Mouse (Mus musculus) erythroblast, adult 5-6 weeks (primary cell): ENCODE results near the gene Ccdc57. TPM values are rescaled to one million over a fixed set of nuclear protein-coding genes. Genes with fewer than 3 reads are reported as not detected.
A peak's percentile ranks its signal among the peaks of the same experiment; 100 is the strongest.

ENCODE experiments used
- ATAC-seq: replicated peaks from 2 replicates; pipeline ENCODE4 v1.8.0; 2016; ENCODE audit warnings: moderate number of reproducible peaks, mild to moderate bottlenecking, moderate TSS enrichment, inconsistent platforms; ENCODE audit not compliant: poor library complexity, low FRiP score, severe bottlenecking
- total RNA-seq, 2 experiments: library from RNA; stranded (forward) in 1 of 2; stranded (reverse) in 1 of 2; fragments of 150-400 nt in 1 of 2; fragments of 200-764, 138-1000 nt in 1 of 2; gene quantifications; 2 replicates each; pipeline versions ENCODE4 v1.2.3 to v1.2.4; 2015 to 2017; ENCODE audit warnings: low replicate concordance in 2 of 2

The Ccdc57 gene
- total RNA-seq, 2 experiments from 2014 or later, result 4.4 to 5.2 TPM

DNA sequence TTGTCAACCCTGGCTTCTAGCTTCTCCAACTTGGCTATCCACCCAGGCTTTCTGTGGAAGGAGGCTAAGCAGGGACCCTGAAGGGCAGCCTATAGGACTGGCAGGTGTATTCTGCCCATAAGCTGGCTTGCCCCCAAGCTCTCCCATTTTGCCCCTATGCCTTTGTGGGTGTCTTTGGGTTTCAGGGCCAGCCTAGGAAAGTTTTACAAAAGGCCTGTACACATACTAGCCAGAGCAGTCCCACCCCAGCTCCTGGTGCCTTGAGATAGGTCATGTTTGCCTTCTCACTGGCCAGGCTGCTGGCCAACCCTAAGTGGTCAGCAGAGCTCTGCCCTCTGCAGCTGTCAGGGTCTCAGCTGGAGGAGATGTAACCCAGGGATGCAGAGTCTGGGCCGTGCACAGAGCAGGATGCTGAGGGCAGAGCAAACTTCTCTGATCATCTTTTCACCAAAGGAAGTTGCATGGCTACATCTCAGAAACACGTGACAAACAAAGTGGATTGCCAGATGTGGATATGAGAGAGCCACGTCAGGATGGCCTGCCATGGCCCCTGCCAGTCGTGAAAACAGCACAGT, 107.3 kb downstream of the Ccdc57 start:
- no peak for ATAC-seq

- ATAC-seq, result no peak
These were observed 107.8 kb downstream of the Ccdc57 start for GRCm38 (mm10) chr11:120824787-120825288.

- peak; percentile 76 for ATAC-seq
These were observed 108.5 kb downstream of the Ccdc57 start, which contains the start of gene Fasn for GRCm38 (mm10) chr11:120823956-120824786. Gene Fasn (minus strand): TSS chr11:120824547.

DNA sequence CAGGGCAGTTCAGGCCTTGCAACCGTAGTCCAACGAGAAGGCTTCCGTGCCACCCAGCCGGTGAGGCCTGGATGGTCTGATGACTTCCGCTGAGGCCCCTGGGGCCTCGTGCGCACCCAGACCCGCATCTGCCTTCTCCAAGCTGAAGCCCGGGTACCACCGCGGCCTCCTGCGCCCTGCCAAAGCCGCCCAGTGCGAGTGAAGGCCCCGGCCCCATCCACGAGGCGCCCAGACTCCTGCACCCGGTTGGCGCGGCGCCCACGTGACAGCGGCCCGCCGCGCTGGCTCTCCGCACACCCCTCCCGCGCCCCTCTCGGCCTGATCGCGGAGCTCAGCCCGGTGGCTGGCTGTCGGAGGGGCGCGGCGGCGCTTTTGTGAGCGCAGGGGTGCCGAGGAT, 109.1 kb downstream of the Ccdc57 start:
- ATAC-seq, result no peak

DNA sequence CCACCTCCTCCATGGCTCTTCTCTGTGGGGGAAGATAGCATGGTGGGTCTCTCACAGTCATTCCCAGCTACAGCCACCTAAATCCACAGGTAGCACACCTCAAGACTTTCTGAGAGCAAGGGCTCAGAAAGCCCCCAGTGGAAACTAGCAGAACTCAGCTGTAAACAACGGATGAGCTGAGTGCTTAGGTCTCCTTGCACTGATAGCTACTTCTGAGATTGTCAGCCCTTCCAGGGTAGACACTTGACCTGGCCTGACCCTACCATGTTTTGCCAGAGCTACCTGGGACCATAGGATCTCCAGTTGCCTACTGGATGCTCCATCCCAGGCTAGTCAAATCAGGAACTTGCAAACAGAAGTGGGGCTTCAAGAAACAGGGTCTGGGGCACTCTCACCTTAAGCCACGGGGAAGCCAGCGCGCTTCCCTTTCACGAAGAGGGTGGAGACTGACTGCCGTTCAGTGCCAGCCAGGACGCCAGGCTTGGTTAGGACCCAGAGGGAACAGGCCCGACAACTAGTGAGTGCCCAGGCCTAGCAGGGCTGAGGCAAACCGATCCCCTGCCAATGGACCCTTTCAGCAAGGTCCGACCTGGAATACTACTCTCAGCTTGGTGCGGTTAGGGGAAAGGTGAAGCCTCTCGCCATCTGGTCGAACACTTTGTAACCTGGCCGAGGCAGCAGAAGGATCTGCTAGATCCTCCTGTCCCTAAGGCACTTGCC, 109.7 kb downstream of the Ccdc57 start:
- ATAC-seq, result no peak

- no peak for ATAC-seq
These were observed 110.4 kb downstream of the Ccdc57 start for GRCm38 (mm10) chr11:120822321-120822720.

DNA sequence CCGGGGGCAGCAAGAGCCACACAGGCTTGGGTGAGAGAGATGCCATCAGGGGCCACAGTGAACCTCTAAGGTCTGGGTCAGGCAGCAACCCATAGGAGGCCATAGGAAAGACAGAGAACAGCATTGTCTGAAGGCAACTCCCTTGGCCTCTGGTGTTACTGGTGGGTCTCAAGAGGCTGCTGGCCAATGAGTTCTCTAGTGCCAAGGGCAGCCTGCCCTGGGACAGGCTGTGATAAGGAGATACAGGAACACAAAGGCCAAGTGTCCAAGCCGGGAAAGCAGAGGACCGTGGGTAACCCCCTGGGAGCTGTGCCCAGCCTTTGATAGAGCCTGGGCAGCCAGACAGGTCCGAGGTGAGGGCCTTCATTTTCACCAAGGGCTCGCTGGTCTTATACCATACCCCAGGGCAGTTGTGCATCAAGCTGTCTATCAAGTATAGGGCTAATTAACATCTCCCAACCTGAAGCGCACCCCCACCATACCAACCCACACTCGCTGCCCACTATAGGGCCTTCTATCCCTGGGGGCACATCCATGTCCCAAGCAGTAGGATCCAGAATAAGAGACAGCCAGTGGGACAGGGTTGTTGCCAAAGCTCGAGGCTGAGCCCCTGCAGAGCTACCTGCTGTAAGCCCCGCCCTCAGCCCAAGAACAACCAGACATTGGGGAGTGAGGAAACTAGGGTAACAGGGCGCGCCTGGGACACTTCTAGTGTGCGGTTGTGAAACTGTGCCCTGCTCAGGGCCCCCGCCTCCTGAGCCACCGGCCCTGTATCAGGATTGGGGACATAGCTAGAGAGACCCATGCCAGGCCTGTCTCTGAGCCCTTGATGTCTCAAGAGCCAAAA, 111.4 kb downstream of the Ccdc57 start:
- ATAC-seq, result no peak

DNA sequence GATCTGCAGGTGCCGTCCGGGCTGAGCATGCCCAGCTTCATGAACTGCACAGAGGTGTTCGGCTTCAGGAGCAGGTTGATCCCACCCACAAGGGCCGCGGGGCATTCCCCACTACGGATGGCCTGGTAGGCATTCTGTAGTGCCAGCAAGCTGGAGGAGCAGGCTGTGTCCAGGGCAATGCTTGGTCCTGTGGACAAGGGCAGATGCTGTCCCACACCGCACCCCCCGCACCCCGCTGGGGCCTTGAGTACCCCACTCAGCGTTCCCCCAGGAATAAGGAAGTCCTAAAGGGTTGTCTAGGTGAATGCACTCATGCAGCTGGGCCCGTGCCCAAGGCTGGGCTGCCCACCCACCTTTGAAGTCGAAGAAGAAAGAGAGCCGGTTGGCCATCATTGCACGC, 112.1 kb downstream of the Ccdc57 start:
- no peak for ATAC-seq

DNA sequence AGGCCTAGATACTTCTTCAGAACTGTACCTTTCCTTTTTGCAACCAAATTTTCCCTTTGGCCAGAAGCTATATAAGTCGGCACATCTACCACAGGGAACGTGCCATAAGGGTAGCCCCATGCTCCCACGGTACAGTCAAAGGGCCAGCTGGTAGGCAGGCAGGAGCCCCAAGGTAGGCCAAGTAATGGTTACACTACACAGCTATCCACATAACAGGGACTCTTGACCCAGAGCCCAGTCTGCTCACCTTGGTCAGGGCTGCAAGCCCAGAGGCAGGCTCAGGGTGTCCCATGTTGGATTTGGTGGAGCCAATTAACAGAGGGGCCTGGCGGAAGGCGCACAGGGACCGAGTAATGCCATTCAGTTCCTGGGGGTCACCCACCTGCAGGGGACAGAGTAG, 113.1 kb downstream of the Ccdc57 start:
- no peak for ATAC-seq

DNA sequence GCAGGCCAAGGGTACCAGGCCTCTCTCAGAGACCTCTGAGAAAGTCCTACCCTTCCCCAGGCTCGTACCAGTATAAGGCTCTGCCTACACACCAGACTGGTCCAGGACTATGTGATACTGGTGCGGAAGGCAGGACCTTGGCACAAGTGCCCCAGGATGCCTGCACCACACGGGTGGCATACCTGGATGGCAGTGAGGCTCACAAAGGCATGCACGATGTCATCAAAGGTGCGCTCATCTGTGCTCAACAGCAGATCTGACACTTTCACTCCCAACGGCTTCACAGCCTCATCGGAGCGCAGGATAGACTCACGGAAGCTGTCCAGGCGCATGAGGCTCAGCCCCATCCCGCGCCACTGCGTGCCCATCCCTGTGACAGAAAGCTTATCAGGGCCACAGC, 114.4 kb downstream of the Ccdc57 start:
- no peak for ATAC-seq

DNA sequence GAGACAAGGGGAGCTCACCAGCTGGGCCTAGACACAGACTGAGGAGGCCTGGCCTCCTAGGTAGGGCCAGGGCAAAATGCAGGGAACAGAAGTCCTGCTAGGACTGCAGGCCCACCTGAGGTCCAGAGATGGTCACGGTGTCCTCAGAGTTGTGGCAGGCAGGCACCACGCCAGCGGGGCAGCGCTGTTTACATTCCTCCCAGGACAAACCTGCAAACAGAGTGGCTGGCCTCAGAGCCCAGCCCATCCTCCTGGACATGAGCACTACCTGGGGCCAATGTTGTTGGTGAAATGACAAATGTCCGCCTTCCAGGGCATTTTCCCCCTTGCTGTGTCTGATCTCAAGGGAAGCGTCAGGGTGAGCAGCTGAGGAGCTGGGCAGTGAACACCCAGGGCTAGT, 115.3 kb downstream of the Ccdc57 start:
- no peak for ATAC-seq

DNA sequence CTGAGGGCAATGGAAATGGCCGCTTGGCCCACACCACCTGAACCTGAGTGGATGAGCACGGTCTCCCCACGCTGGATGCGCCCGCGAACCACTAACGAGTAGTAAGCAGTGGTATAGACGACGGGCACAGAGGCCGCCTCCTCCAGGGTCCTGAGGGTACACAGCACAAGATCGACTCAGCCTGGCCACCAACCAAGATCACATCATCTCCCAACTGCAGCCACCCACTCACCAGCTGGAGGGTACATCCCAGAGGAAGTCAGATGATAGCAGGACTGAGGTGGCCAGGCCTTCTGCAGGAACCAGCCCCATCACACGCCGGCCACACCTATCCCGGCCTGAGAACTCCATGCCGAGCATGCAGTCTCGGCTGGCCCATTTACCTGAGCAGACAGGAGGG, 120.6 kb downstream of the Ccdc57 start:
- no peak for ATAC-seq

DNA sequence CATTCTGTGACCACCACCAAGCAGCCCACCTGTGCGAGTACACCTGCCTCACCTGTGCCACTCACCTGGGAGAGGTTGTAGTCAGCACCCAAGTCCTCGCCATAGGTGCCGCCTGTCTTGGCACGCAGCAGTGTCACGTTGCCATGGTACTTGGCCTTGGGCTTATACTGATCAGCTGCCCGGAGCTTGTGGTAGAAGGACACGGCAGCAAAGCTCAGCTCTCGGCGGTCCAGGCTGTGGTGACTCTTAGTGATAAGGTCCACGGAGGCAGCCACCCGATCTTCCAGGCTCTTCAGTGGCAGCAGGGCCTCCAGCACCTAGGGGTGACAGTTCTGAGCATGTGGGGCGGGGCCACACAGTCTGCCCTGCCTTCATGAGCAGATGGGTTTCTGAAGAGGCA, 124.7 kb downstream of the Ccdc57 start:
- ATAC-seq, result no peak

- ATAC-seq, result no peak
These were observed 127.0 kb downstream of the Ccdc57 start for GRCm38 (mm10) chr11:120805375-120806298.

- ATAC-seq, result no peak
These were observed 127.9 kb downstream of the Ccdc57 start for GRCm38 (mm10) chr11:120804769-120805168.

DNA sequence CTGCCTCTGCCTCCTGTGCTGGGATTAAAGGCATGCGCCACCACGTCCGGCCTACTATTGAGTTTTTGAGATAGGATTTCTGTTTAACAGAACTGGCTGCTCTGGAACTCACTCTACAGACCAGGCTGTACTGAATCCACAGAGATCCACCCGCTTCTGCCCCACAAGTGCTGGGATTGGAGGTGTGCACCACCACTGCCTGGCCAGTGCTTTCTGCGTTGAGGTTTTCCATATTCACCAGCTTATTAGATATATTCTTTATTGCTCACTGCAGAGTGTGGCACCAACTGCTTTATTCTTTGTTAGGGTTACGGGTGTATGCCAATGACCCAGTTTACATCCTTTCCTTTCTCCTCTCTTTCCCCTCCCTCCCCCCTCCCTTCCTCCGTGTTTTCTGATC, 128.4 kb downstream of the Ccdc57 start:
- ATAC-seq, result no peak

GRCm38 (mm10) chr11:120800061-120800904, 132.4 kb downstream of the Ccdc57 start:
- ATAC-seq, result peak; percentile 71
